Mouse (Mus musculus) frontal cortex, postnatal 14 days (tissue): ENCODE data around the gene Gcnt2.
A peak's percentile ranks its signal among the peaks of the same experiment; 100 is the strongest.

Experiments
- DNase-seq, 2 experiments: peaks; one replicate each; pipeline ENCODE4 v3.0.0; 2022; ENCODE audit warnings: low spot score in 2 of 2

The Gcnt2 gene

DNA sequence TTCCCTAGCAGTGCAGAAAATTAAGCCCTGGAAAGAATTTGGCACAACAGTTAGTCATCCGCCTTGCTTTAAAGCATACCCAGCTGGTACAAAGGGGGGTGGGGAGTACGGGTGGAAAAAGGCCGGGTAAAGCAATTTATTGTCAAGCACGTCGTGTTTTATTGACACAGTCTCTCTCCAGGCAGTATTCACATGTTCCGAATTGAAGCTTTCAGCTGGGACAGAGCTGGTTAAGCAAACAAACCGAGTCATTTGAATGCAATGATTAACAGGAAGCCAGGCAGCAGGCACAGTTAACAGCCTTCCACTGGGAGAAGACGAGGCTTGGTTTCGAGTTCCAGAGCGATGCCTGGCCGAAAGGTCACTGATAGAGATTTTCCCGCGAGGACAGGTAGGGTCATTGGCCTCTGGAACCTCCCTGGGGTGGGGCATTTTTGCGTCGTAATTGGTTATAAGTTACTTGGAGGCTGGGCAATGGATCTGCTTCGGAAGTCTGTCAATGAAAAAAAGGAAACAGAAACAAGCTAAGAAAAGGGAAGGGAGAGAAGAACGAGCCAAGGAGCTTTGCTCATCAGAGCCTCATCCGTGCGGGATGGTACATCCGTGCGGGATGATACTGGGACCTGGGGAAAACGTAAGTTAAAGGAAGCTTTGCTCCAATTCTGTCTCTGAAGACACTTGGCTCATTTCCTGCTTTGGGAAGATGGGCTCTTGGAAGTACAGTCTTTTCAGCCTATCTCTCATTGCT, at the start of gene Gcnt2:
TSS of gene Gcnt2 (plus strand) at position 103 of the 748 bp plus-strand sequence.
- DNase-seq, result peak in 1 of 2 experiments; percentile 21

DNA sequence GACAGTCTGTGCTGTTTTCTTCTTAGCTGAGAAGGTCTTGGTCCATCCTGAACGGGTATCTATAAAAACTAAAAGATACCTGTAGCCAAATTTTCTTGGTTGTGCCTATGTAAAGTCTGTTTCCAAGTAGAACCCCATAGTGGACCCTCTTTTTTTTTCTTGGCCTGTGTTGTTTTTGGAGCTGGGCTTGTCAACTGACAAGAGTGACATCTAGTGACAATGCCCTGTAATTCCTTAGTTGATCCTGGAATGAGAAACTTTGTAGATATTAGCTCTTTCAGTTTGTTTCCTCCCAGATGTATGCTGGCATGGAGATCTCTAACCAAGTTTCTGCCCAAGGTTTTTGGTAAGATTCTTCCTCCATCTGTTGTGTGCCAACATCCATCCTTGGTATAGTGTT, 38.9 kb upstream of the Gcnt2 start:
- DNase-seq, result no peak

DNA sequence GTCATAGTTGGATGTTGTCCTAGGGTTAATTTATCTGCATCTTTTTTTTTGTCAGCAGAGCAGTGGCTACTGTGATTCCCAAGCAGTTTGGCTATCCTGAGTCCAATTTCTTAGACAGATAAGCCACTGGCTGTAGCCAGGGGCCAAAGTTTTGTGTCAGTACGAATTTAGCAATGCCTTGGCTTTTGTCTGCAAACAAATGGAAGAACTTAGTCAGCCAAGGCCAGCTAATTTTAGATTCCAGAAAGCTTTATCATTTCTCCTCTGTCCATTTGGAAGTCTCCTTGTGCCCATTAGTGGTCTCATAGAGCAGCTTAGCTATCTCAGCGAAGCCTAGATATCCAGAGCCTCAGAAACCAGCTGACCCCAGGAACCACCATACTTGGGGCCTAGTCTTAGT, 37.6 kb upstream of the Gcnt2 start:
- DNase-seq, result no peak

GRCm38 (mm10) chr13:40841146-40841787, 18.3 kb upstream of the Gcnt2 start:
- no peak for DNase-seq

- no peak for DNase-seq
Observed at GRCm38 (mm10) chr13:40842141-40842540, 17.4 kb upstream of the Gcnt2 start.

- DNase-seq, result peak in 1 of 2 experiments; percentile 68
Observed at GRCm38 (mm10) chr13:40843418-40844067, 16.0 kb upstream of the Gcnt2 start.

GRCm38 (mm10) chr13:40844144-40844543, 15.4 kb upstream of the Gcnt2 start:
- no peak for DNase-seq

DNA sequence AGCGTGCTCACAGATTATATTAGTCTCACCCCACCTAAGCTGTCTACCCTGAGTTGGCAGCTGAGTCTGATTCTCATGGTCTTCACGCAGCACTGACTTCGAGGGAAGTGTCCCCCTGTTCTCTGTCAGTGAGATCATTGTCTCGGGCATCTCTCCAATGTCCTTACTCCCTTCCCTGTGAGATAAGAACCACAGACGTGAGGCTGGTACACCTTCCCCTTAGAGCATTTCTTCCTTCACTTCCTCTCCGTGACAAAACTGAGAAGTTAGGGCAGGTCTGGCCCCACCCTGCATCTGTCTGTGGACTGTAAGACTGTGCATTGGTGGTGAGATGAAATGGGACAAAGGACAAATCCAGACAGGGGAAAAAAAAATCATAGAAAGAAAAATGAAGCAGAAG, 13.6 kb upstream of the Gcnt2 start:
- DNase-seq, result no peak

GRCm38 (mm10) chr13:40846375-40846774, 13.2 kb upstream of the Gcnt2 start:
- DNase-seq, result no peak

DNA sequence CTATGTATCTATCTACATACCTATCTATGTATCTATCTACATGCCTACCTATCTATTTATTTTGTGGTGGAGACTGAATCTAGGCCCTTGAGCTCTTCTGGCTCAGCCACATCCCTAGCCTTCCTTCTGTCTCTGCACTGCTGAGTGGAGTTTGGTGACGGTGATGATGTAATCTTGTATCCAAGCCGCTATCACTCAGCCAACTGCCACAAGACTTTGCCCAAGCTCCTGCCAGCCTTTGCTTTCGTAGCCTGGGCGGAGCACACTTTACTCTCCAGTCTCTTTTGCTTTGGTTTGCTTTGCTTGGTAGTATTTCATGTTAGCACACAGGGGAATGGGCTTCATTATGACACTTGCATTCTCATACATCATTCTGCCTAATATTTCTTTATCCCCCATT, 11.7 kb upstream of the Gcnt2 start:
- no peak for DNase-seq

DNA sequence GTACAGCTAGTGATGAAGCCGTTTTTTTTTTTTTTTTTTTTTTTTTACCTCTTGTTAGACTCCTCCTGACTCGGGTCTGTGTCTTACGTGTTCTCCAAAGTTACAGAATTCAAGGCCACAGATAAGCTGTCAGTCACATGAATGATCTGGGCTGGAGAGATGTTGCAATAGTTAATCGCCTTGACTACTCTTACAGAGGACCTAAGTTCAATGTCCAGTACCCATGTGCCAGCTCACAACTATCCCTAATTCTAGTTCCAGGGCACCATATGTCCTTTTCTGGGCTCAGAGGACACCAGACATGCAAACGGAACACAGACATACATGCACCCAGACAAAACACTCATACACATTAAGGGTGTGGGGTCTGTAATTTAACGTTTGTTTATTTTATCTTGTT, 8.9 kb upstream of the Gcnt2 start:
- no peak for DNase-seq

- DNase-seq, result no peak
Observed at GRCm38 (mm10) chr13:40851281-40851680, 8.3 kb upstream of the Gcnt2 start.

- no peak for DNase-seq
Observed at GRCm38 (mm10) chr13:40851961-40852360, 7.6 kb upstream of the Gcnt2 start.

DNA sequence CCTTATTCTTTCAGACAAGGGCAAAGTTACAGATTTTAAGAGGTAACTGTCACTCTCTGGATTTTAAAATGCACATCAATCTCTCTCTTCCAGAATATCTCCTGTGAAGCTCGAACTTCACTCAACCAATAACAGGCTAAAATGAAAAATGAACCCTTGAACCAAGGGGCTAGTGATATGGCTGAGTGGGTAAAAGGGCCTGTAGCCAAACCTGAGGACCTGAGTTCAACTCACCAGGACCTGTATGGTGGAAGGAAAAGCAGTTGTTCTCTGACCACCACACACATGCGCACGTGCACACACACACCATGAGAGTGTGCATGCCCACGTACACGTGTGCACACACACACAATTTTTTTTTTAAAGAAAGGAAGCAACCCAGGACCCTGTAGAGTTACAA, 6.8 kb upstream of the Gcnt2 start:
- no peak for DNase-seq

DNA sequence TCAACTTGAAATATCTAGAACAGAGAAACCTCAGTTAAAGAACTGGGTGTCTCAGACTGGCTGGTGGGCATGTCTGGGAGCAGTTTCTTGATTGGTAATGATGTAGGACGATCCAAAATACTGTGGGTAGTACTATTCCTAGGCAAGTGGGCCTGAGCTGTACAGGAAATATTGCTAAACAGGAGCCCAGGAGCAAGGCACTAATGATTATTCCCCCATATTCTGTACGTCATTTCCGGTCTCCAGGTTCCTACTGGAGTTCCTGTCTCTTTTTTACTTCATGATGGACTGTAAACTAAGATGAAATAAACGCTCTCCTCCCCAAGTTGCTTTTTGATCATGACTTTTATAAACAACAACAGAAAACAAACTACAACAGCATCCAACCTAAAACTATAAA, 5.7 kb upstream of the Gcnt2 start:
- no peak for DNase-seq

DNA sequence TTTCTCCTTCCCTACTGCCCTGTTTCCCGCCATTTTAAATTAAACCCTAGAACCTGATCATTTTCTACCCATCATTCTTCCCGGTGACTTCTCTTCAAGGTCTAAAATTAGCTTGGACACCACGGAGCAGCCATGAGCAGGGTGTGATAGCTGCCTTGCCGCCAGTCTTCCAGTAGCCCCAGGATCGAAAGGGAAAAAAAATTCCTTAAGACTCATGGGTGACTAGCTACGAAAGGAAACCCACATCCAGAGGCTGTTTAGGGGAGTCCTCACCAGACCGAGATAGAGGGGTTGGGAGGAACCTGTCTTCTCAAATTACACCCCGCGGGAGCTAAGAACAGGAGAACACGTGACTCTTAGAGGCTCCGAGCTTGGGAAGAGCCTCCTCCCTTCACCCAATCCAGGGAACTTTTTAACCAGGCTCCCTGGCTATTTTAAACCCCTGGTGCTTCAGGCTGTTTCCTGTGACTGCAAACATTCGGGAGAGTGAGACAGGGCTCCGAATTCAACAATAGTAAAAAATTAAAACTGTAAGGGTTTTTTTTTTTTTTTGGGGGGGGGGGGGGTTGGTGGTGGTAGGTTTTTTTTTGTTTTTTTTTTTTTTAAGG, 5.0 kb upstream of the Gcnt2 start:
- DNase-seq, result peak in 1 of 2 experiments; percentile 9

- no peak for DNase-seq
Observed at GRCm38 (mm10) chr13:40855266-40855665, 4.3 kb upstream of the Gcnt2 start.

DNA sequence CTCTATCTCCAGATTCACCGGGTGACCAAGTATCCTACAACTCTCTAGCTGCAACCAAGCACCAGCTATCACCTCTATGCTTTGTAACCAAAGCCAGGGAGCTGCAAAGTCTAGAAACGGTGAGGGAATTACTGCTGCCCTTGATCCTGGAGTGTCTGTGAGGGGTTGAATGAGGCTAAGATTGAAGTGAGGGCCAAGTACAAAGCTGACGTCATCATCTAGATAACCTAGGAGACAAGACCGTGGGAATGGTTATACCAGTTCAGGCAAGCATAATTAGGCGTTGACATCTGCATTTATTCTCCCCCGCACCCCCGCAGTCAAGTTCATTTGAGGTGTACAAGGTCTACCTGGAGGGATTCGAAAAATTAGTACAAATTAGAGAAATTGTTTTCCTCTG, 2.8 kb upstream of the Gcnt2 start:
- DNase-seq, result no peak

DNA sequence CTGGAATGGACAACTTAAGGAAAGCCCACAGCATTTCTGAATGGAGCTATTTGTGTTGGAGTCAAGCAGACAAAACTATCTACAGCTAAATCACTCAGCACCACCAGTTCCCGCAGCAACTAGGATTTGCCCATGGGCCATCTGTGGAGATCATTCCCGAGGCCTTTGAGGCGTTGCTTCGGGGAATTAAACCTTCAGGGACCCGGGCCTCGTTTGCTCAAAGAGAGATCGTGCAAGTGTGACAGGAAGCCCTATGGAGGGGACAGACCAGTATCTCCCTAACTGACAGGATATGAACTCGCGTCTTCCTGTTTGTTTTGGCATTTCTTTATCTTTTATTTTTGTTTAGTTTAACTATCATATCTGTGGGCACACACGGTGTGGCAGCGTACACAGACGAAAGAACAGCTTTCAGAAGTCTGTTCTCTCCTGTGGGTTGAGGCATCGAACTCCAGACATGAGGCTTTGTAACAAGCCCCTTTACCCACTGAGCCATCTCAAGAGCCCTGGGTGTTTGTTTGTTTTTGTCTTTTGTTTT, 2.2 kb upstream of the Gcnt2 start:
- no peak for DNase-seq

DNA sequence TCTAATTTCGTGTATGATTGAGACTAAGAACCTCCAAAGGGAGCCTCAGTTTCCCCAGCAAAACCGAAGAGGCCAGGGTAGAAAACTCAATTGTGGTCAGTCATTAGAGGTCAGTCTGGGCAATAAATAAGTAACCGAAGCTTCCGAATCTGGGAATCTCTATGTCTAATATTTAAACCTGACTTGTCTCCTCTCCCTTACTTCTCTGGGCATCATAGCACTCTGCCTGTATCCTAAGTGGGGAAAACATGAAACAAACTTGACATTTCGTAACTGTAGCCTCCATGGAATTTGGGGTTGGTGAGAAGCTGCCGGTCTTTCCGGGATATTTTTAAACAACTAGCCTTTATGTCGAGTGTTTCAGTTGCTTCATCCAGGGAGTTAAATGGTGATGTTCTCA, 329 bp upstream of the Gcnt2 start:
- no peak for DNase-seq

- DNase-seq, result no peak
Observed at GRCm38 (mm10) chr13:40863006-40863405, 3.5 kb downstream of the Gcnt2 start.

DNA sequence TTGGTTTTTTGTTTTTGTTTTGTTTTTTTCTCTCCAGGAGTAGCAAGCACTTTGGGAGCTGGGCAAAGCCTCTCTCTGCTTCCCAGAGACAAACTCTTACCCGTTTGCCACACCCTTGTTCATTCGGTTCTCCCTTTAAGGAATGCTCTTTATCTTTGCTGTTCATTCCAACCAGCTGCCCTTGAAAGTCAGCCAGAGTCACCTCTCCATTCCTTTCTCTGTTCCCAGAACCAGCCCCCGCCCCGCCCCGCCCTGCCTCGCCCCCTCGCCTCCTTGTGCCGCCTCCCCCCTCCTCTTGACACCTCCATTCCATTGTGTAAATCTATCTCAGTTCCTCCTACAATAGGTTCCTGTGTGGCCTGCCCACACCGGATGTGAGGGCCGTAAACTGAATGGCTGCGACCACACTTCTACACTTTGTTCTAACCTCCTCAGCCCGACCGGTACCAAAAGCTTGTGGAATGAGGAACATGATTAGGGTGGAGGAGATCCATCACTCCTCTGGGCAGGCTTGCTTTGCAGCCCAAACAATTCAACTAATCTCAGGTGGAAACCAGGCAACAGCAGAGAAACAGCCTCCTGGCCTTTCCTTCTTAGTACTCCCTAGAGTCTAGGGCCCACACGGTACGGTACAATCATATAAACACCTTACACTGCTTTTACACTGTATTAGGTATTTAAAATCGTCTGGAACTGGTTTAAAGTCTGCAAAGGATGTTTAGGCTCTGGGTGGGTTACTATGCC, 9.5 kb downstream of the Gcnt2 start:
- no peak for DNase-seq
